Mouse (Mus musculus): ENCODE results near the gene Sf3b4. TPM values are rescaled to one million over a fixed set of nuclear protein-coding genes. Genes with fewer than 3 reads are reported as not detected.

The Sf3b4 gene
- 55.3 and 58.9 TPM in 2 replicates for total RNA-seq (2021)
- long read RNA-seq, transcript Sf3b4-201 (6 exons, 1,915 nt): major isoform, 16 of 27 reads
- long read RNA-seq, partial matches to known transcripts: 11 of 27 reads
- long read RNA-seq, other reads (novel, unspliced or antisense): 0 of 27 reads

DNA sequence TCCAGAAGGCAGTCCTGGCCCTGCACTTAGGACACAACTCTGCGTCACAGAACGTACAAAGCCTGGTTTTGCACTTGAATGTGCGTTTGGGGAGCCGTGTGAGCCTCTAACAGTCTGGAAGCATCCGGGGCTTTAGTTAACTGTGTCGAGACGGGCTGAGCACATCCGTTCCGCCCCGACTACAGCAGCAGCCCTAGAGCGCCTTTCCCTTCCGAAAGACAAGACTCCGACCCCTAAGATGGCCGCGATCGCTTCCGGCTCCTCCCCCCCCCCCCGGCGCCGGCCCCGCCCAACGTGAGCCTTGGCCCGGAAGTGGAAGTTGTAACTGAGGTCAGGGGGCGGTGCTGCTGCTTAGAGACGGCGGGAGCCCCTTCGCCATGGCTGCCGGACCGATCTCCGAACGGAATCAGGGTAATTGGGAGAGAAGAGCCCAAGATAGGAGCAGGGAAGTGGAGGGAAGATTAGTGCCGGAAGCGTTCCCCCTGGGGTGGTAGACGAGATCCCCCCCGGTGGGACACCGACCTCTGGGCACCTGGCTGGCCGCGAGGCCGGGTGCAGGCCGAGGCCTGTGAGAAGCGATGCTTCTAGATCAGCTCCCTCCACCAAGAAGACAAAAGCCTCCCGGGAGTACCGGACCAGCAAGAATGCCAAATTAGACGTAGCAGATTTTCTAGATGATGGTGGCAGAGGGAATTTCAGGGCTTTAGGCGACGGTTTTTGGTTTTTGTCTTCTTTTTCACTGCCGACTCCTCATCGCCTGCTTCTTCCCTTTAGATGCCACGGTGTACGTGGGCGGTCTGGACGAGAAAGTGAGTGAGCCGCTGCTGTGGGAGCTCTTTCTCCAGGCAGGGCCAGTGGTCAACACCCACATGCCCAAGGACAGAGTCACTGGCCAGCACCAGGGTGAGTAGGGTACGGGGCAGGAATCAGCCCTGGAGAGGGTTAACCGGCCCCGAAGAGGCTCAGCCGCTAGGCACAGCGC is at the start of gene Sf3b4:
TSS of gene Sf3b4 (plus strand) at position 136 of the 982 bp plus-strand sequence.
- peak; percentile 87 for DNase-seq

GRCm38 (mm10) chr3:96124235-96124634 is 47.9 kb upstream of the Sf3b4 start:
- DNase-seq: no peak

DNA sequence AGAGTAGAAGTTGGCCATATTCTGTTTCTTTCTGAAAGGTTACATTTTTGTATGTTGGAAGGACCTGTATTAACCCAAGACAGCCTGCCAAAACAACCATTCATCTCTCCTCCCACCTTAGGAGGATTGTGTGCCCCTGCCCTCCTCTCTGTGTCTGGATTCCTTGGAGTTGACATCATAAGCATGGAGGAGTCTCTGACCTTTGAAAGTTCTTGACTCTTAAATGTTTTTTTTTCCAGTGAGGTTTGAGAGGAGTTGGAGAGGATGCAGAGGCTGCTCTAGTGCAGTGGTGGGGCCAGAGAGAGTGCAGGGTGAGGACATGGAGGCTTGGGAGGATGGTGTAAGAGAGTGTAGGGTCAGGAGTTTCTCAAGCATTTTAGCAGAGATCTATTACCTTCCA is 44.0 kb upstream of the Sf3b4 start:
- DNase-seq: no peak

DNA sequence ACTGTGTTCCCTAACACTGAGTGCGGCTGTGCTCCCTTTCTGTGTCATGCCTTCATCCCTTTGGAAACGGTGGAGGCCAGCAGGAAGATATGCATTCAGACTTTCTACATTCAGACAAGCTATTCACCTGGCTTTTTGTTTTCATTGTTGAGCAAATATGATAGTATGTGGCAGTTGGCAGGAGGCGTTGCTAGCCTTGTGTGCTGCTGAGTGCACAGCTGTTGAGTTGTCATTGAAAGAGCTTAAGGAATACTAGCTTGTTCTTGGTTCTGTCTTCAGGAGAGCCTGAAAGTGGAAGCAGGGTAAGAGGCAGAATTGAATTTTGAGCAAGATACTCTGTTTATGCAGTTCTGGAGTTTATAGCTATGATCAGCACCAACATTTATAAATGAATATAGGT is 39.7 kb upstream of the Sf3b4 start:
- DNase-seq: no peak

DNA sequence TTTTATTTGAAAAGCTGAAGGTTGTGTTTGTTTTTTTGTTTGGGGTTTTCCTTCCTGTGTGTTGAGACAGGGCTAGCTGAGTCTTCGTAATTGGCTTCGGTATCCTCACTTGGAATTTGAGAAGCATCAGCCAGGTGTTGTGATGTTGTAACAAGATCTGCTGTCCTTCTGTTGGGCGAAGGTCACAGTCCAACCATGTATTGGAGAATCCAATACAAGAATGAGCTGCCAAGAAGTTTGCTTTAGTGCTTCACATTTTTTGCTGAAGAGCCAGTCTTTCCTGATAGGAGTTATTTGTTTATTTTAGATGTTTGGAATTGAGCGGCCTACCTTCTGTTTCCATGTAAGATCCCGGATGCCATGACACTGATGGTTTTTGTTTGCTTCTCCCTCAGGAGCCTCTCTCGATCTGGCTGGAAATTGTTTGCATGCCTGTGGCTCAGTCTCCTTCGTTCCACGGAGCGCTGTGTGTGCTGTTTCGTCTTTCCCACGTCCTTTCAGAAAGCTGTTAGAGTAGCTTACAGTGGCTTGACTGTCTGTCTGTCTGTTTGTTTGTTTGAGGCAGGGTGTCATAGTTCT is 38.7 kb upstream of the Sf3b4 start:
- DNase-seq: no peak

DNA sequence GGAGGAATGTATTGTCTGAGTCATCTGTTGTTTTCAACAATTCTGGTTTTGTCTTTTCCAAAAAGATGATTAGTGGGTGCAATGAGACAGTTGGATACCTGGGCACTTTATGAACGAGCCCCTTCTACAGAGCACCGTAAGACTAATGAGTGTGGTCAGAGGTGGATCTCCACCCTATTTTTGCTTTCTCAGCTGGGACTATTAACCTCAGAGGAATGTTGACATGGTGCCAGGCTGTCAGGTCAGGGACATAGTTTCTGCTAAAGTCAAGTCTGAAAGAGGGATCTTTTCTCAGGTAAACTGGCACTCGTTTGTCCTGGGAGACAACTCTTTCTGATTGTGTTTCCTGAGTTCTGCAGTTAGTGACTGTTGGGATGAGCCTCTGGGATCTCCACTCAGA is 37.1 kb upstream of the Sf3b4 start:
- DNase-seq: peak; percentile 50

DNA sequence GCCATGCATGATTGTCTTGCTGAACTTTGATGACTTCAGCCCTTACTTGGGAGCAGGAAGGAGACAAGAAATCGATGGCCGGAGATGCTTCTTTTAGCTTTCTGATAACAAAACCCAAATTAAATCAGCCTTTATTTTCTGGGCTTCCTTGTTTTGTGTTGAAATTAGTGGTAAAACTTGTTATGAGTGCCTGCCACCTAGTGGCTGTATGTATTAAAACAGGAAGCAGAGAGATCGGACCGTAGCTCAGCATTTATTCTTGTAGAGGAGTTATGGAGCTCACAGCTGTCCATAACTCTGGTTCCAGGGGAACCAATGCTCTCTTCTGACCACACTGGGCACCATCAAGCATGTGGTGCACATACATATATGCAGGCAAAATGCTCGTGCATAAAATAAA is 24.2 kb upstream of the Sf3b4 start:
- no peak for DNase-seq

GRCm38 (mm10) chr3:96151836-96152235 is 20.3 kb upstream of the Sf3b4 start:
- no peak for DNase-seq

DNA sequence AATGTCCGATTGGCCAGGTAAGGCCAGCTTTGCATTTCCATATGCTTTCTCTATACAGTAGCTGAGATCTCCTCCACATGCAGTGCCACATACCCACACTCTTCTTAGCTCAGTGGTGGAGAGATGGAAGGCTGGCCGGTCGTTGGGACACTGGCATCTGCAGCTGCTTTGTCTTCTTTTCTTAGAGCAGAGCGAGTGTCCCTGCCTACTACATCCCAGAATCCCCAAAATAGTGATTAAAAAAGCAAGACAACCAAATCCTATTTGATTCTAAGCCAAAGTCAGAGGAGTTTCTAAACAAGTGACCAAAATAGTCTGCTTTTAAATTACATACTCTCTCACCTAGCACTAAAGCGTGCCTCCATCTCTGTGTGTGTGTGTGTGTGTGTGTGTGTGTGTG is 19.5 kb upstream of the Sf3b4 start:
- DNase-seq: no peak

DNA sequence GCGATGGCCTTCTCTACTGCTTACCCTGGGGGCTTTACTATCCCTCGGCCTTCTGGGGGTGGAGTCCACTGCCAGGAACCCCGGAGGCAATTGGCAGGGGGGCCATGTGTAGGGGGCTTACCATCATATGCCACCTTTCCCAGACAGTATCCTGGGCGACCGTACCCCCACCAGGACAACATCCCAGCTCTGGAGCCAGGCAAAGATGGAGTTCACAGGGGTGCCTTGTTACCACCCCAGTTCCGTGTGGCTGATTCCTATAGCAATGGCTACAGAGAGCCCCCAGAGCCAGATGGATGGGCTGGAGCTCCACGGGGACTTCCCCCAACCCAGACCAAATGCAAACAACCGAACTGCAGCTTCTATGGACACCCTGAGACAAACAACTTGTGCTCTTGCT is 16.6 kb upstream of the Sf3b4 start:
- no peak for DNase-seq

- no peak for DNase-seq
Measured at GRCm38 (mm10) chr3:96159820-96160219, 12.3 kb upstream of the Sf3b4 start.

- peak; percentile 58 for DNase-seq
Measured at GRCm38 (mm10) chr3:96160222-96160802, 11.8 kb upstream of the Sf3b4 start.

DNA sequence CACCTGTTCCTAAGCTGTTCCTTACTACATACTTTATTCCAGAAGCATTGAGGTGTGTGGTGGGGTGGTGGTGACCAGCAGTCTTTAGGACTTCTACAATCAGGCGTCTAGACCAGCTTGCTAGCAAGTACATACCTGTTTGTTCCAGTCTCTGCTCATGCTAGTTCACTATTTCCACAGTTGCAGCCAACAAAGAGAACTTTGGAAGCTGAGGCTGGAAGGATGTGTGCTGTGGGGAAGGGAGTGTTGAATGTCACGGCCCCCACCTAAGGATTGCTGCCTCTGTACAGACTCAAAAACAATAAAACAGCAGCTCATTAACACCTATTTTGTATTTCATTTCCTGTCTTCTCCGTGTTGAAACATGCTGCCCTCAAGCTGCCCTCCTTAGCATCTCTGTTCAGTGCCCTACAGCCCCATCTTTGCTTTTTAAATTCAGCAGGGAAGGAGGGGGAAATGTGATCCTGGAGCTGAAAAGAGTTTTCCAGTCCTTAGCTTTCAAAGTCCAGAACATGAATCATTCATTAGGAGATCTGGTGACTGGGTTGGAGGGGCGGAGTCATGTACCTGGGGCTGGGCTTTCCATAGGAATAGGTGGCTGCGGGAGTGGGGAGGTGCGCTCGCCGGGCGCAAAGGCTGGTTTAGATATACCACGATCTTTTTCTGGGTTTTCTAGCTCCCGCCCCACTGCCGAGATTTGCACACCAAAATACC is 11.2 kb upstream of the Sf3b4 start:
- DNase-seq: peak; percentile 75

DNA sequence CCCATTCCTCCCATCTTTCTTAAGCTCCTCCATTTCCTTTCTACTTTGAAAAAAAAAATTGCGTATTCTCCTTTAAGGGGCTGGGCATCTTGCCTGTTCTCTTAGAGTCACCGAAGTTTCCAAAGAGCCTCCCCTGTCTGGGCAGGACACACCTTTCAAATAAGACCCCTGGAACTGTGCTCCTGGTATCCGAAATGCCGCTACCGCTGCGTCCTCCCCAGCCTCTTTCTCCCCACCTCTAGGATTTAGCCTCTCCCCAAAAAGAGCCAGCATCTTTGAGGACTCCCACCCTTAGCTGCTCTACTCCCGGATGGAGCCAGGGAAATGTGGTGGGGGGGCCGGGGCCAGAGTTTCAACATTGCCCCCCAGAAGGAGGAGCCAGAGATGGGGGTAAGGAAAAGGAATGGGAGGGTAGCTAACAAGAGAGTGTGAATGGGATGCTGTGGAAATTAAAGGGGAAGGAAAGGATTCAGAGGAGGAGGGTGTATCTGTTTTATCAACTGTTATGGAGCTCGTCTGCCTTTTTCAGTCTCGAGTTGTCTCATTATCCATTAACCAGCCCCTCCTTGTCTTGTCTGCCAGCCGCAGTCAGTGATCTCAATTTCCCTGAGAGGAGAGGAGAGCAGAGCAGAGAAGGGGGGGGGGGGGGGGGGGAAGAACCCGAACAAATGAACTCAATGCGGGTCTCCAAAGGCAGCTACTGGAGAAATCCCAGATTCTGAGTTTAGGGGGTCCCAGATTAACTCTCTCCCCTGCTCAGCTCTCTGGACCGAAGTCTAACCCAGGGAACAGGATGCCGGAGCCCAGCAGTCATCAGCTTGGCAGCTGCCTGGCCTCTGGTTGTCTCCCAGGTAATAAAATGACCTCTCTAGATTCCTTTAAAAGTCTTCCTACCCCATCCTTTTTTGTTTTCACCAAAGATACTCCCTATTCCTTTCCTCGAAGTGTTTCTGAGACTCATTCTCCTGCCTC is 10.0 kb upstream of the Sf3b4 start, which contains the start of gene Mtmr11:
TSS of gene Mtmr11 (plus strand) at position 136 of the 972 bp plus-strand sequence.
- no peak for DNase-seq

DNA sequence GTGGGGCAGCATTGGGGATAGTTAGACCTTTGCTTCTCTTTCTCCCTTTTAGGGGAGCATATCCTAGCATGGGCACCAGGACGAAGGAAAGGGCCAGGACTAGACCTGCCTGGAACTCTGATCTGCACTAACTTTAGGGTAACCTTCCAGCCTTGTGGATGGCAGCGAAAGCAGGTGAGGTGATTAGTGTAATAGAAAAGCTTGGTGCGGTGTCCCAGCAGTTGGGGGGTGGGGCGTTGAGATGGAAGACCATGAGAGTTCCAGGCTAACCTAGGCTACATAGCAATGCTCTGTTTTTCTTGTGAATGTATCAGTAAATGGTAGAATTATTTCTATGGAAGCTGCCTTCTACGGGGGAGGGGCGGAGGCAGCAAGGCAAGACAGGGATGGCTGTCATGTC is 9.1 kb upstream of the Sf3b4 start:
- no peak for DNase-seq

- DNase-seq: no peak
Measured at GRCm38 (mm10) chr3:96168466-96169158, 3.5 kb upstream of the Sf3b4 start.

- peak; percentile 44 for DNase-seq
Measured at GRCm38 (mm10) chr3:96170276-96170675, 1.9 kb upstream of the Sf3b4 start.

GRCm38 (mm10) chr3:96170976-96171545 is 1.1 kb upstream of the Sf3b4 start:
- DNase-seq: no peak

DNA sequence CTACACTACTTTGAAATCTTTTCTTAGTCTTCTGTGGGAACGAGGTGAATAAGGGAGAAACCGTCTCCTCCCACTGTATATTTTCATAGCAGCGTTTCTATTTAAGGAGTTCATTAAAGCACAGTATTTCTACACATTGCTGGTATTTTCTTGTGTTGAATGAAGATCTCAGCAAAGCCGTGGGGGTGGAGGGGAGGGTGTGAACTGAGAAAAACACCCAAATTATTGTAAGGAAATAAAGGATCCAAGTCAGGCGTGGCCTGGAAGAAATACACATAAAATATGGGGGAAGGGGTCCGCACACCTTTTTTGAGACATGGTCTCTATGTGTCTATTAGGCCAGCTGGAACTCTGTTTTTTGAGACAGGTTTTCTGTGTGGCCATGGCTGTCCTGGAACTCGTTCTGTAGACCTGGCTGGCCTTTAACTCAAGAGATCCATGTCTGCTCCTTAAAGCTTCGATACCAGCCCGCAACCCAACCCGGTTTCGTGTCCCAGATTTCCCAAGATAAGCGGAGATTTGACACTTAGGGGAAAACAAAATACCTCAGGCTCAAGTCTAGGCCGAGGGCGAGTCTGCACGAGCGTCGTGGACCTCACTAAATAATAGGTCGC is 442 bp upstream of the Sf3b4 start:
- no peak for DNase-seq

DNA sequence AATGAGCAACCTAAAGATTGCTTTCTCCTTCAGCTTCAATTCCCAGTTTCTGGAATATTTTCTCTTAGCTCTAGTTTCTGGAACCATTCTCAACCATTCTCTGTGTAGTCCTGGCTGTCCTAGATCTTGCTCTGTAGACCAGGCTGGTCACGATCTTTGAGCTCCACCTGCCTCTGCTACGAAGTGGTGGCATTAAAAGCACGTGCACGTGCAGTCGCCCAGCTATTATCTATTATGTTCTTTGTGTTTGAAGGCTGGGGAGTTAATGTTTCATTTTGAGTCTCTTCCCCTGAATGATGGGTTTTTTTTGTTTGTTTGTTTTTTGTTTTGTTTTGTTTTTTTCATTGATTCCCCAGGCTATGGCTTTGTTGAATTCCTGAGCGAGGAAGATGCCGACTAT is 1.1 kb downstream of the Sf3b4 start:
- DNase-seq: no peak

Measured in adrenal gland, postnatal 25 days (tissue).